Mouse (Mus musculus): ENCODE data around the gene Actn1. TPM values are rescaled to one million over a fixed set of nuclear protein-coding genes. Genes with fewer than 3 reads are reported as not detected.

Gene Actn1
- total RNA-seq, 2 experiments from 2014 or later = 10.8 to 21.4 TPM

DNA sequence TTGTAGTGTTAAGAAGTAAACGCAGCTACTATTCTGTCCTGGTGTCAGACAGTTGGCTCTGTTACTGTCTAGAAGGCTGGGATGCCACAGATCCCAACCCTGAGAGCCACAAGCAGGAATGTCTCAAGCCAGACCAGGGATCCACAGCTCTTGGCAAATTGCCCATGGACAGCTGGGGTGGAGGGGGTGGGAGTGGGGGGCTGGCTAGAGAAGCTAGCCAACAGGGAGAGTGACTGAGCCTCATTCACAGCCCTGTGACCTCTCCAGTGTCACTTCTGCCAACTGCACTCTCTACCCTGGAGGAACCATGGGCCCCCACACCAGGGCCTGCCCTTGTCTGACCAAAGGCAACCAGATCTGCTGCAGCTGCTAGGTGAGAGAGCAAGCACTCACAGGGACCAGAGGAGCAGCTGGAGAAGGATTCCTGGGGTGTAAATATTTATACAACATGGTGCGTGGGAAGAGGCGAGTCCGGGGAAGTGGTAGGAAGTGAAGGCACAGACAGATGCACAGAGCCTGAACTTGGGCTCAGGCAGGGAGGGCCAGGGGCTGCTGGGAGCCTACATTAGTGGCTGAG lies 136.9 kb downstream of the Actn1 start:
- no peak for ATAC-seq (replicated peaks; ENCODE audit: low FRiP score, poor library complexity, severe bottlenecking)

DNA sequence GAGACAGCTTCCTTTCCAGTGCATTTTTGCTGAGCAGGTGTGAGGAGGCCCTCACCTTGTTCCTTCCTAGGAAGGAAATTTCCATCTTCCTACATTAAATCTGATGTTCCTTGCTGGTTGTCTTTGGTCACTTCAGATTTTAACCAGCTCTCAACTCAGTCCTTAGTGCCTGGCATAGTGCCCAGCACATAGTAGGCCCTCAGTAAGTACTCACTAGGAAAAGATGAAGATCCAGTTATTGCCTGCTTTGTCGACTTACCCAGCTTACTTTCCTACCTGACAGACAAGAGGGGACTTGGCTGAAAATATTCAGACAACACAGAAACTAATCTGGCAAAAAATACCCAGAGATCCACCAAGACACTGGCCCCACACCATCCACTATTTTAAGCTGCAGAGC lies 138.7 kb downstream of the Actn1 start:
- no peak for ATAC-seq (replicated peaks; ENCODE audit: low FRiP score, poor library complexity, severe bottlenecking)

DNA sequence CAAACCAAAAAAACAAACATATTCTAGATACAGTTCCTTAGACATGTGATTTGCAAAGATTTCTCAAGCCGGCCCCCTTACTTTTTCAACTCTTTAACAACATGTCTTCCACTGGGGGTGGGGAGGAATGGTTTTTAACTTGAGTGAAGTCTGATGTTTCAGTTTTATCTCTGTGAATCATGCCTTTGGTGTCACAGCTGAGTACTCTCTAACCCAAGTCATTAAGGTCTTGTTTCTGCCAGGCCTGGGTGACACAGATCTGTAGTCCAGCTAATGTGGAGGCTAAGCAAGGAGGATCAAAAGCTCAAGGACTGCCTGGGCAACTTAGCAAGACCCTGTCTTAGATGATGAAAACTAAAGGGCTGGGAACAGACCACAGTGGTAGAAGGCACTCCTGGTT lies 141.6 kb downstream of the Actn1 start:
- no peak for ATAC-seq (replicated peaks; ENCODE audit: low FRiP score, poor library complexity, severe bottlenecking)

Other genes with a start within 250 kb of the Actn1 start
- 52.0 and 100 TPM in 2 replicates for gene Zfp36l1, start 147.4 kb downstream of the Actn1 start, total RNA-seq (2015; ENCODE audit: low replicate concordance)
- 5.8 and 9.2 TPM in 2 replicates for gene Zfp36l1, start 147.4 kb downstream of the Actn1 start, total RNA-seq (2017; ENCODE audit: low replicate concordance)
- gene Dcaf5, start 176.2 kb upstream of the Actn1 start, total RNA-seq (2015; ENCODE audit: low replicate concordance) = 1.3 and 20.2 TPM in 2 replicates
- 2.4 and 3.2 TPM in 2 replicates for gene Dcaf5, start 176.2 kb upstream of the Actn1 start, total RNA-seq (2017; ENCODE audit: low replicate concordance)
- 2.2 and 9.6 TPM in 2 replicates for gene Exd2, start 202.7 kb upstream of the Actn1 start, total RNA-seq (2015; ENCODE audit: low replicate concordance)
- 0.77 and 21.9 TPM in 2 replicates for gene Exd2, start 202.7 kb upstream of the Actn1 start, total RNA-seq (2017; ENCODE audit: low replicate concordance)